Mouse (Mus musculus) monocyte, adult 5-6 weeks (primary cell): ENCODE measurements around the gene Dnah6. TPM values are rescaled to one million over a fixed set of nuclear protein-coding genes. Genes with fewer than 3 reads are reported as not detected.

ENCODE experiments used
- ATAC-seq: fragments of 153-309, 156-312 bp; replicated peaks from 2 replicates; pipeline ENCODE4 v1.8.0; 2017; ENCODE audit warnings: mild to moderate bottlenecking; ENCODE audit not compliant: low TSS enrichment, insufficient number of reproducible peaks, severe bottlenecking, poor library complexity, low FRiP score
- total RNA-seq: library from RNA; stranded (forward); fragments of 200-1000, 200-491, 200-594 nt; gene quantifications from 3 replicates; pipeline ENCODE4 v1.2.3, GENCODE M21; 2017

Gene Dnah6
- total RNA-seq, 1 experiment from 2014 or later: 0.10 TPM

- ATAC-seq: no peak
Measured at GRCm38 (mm10) chr6:73175156-73175555, 46.3 kb downstream of the Dnah6 start.

- no peak for ATAC-seq
Measured at GRCm38 (mm10) chr6:73167230-73167629, 54.2 kb downstream of the Dnah6 start.

GRCm38 (mm10) chr6:73162958-73163357 lies 58.5 kb downstream of the Dnah6 start:
- ATAC-seq: no peak

GRCm38 (mm10) chr6:73161338-73161737 lies 60.1 kb downstream of the Dnah6 start:
- ATAC-seq: 0 out of 2 replicates have a peak, but pooled peaks have one; percentile 31

GRCm38 (mm10) chr6:73155455-73155854 lies 66.0 kb downstream of the Dnah6 start:
- ATAC-seq: no peak

- ATAC-seq: peak; percentile 53; the same call in 1 of the 2 replicates
Measured at GRCm38 (mm10) chr6:73153675-73154074, 67.8 kb downstream of the Dnah6 start.

GRCm38 (mm10) chr6:73143403-73143802 lies 78.0 kb downstream of the Dnah6 start:
- no peak for ATAC-seq

- no peak for ATAC-seq
Measured at GRCm38 (mm10) chr6:73142776-73143175, 78.7 kb downstream of the Dnah6 start.

GRCm38 (mm10) chr6:73140836-73141235 lies 80.6 kb downstream of the Dnah6 start:
- ATAC-seq: no peak

- no peak for ATAC-seq
Measured at GRCm38 (mm10) chr6:73132784-73133183, 88.7 kb downstream of the Dnah6 start.

GRCm38 (mm10) chr6:73127594-73127993 lies 93.9 kb downstream of the Dnah6 start:
- ATAC-seq: no peak

- no peak for ATAC-seq
Measured at GRCm38 (mm10) chr6:73120348-73120747, 101.1 kb downstream of the Dnah6 start.

GRCm38 (mm10) chr6:73113898-73114297 lies 107.6 kb downstream of the Dnah6 start:
- ATAC-seq: no peak

GRCm38 (mm10) chr6:73113365-73113764 lies 108.1 kb downstream of the Dnah6 start:
- no peak for ATAC-seq

- ATAC-seq: no peak
Measured at GRCm38 (mm10) chr6:73093133-73093532, 128.3 kb downstream of the Dnah6 start.

- no peak for ATAC-seq
Measured at GRCm38 (mm10) chr6:73090836-73091235, 130.6 kb downstream of the Dnah6 start.

- ATAC-seq: no peak
Measured at GRCm38 (mm10) chr6:73082571-73082970, 138.9 kb downstream of the Dnah6 start.

- no peak for ATAC-seq
Measured at GRCm38 (mm10) chr6:73072093-73072786, 149.2 kb downstream of the Dnah6 start.

- no peak for ATAC-seq
Measured at GRCm38 (mm10) chr6:73071214-73071613, 150.2 kb downstream of the Dnah6 start.

GRCm38 (mm10) chr6:73070663-73071062 lies 150.8 kb downstream of the Dnah6 start:
- ATAC-seq: no peak

GRCm38 (mm10) chr6:73064551-73064950 lies 156.9 kb downstream of the Dnah6 start:
- ATAC-seq: no peak
